Mouse (Mus musculus): Measurements from ENCODE around the gene Lims1. TPM values are rescaled to one million over a fixed set of nuclear protein-coding genes. Genes with fewer than 3 reads are reported as not detected.

Lims1 gene
- polyA plus RNA-seq, 1 experiment = 20.9 TPM

DNA sequence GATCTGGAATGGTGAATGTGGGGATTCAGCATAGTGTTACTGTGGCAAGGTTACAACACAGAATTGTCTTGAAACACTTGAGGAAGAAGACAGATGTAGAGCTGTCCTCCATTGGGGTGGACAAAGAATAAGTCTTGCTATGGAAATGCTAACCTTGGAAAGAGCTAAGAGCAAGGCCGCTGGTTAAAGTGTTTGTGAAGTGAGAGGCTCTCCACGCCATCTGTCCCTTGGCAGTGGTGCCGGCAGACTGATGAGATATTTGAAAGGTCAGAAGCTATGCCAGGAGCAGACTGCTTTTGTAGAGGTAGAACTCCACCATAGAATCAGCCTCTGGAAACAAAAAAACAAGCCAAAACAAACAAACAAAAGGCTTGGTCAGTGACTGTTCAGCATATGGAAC, 73.3 kb downstream of the Lims1 start:
- H3K79me3 ChIP-seq (ENCODE audit: low read depth) = peaks cover 53% of the 10 kb centered on the region
- TF ChIP-seq CEBPB (IDR thresholded peaks at IDR 0.05; ENCODE audit: low read depth) (no peak), FOSL1 (IDR thresholded peaks at IDR 0.05; ENCODE audit: insufficient read depth, low read length, poor library complexity, severe bottlenecking) (no peak), CTCF (IDR thresholded peaks at IDR 0.05; ENCODE audit: control insufficient read depth, insufficient read depth, insufficient read length) (no peak), MYOG (IDR thresholded peaks at IDR 0.05; ENCODE audit: control insufficient read depth, extremely low read depth, insufficient read length) (no peak), MYOD1 (IDR thresholded peaks at IDR 0.05; ENCODE audit: control insufficient read depth, insufficient read length, low read depth) (no peak), USF1 (IDR thresholded peaks at IDR 0.05; ENCODE audit: low read depth) (no peak)
- H3K4me3 ChIP-seq (ENCODE audit: insufficient read depth, poor library complexity, severe bottlenecking) = no peak overlapping the region
- no peak overlapping the region for H3ac ChIP-seq (ENCODE audit: control insufficient read depth, insufficient read length, low read depth)
- H3K79me2 ChIP-seq (ENCODE audit: control insufficient read depth, insufficient read depth) = peaks cover 87% of the 10 kb centered on the region
- H3K27me3 ChIP-seq (ENCODE audit: control insufficient read depth, insufficient read depth, insufficient read length) = no peaks in the 10 kb centered on the region
- peaks cover 36% of the 10 kb centered on the region for H3K36me3 ChIP-seq (ENCODE audit: control insufficient read depth, insufficient read depth)

DNA sequence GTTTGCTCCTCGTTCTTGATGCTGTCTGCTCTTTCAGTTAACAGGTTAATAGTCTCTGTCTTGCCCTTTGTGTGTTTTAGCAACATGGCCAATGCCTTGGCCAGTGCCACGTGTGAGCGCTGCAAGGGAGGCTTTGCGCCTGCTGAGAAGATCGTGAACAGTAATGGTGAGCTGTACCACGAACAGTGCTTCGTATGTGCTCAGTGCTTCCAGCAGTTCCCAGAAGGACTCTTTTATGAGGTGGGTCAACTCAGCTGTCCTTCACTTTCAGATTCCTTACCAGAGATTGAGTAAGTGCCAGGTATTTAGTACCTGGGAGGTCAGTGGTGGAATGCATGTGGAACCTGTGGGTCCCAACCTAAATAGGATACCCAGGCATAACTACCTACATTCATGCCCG, 75.7 kb downstream of the Lims1 start:
- no peak overlapping the region for H3K4me3 ChIP-seq (ENCODE audit: insufficient read depth, poor library complexity, severe bottlenecking)
- no peak overlapping the region for H3ac ChIP-seq (ENCODE audit: control insufficient read depth, insufficient read length, low read depth)
- no peak for TF ChIP-seq USF1 (IDR thresholded peaks at IDR 0.05; ENCODE audit: low read depth)
- TF ChIP-seq MAX (IDR thresholded peaks at IDR 0.05) = no peak
- TF ChIP-seq MYOD1 (IDR thresholded peaks at IDR 0.05; ENCODE audit: control insufficient read depth, insufficient read length, low read depth) = no peak
- no peak for TF ChIP-seq MYOG (IDR thresholded peaks at IDR 0.05; ENCODE audit: control insufficient read depth, extremely low read depth, insufficient read length)
- no peaks in the 10 kb centered on the region for H3K27me3 ChIP-seq (ENCODE audit: control insufficient read depth, insufficient read depth, insufficient read length)
- peaks cover 60% of the 10 kb centered on the region for H3K36me3 ChIP-seq (ENCODE audit: control insufficient read depth, insufficient read depth)
- H3K79me3 ChIP-seq (ENCODE audit: low read depth) = peaks cover 31% of the 10 kb centered on the region
- peaks cover 63% of the 10 kb centered on the region for H3K79me2 ChIP-seq (ENCODE audit: control insufficient read depth, insufficient read depth)

DNA sequence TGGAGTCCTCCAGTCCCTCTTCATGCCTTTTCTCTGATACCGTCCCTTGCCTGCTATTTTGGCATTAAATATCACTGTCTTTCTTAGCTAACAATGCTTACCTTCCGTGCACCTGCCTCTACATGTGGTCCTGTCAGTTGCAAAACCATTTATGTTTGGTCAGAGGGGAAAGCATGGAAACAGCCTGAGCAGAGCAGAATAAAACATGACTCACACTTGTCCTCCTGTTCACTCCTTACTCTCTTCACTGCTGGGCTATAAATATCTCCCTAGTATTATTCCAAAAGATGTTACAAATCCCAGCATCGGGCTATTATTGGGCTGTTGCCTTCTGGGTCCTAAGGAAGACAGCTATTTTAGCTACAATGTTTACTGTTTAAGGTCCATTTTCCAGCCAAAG, 78.6 kb downstream of the Lims1 start:
- Histone ChIP-seq H3K79me2 (ENCODE audit: control insufficient read depth, insufficient read depth) (peaks cover 58% of the 10 kb centered on the region), H3K36me3 (ENCODE audit: control insufficient read depth, insufficient read depth) (peaks cover 83% of the 10 kb centered on the region), H3ac (ENCODE audit: control insufficient read depth, insufficient read length, low read depth) (no peak overlapping the region), H3K79me3 (ENCODE audit: low read depth) (peaks cover 22% of the 10 kb centered on the region), H3K4me3 (ENCODE audit: insufficient read depth, poor library complexity, severe bottlenecking) (no peak overlapping the region), H3K27me3 (ENCODE audit: control insufficient read depth, insufficient read depth, insufficient read length) (no peaks in the 10 kb centered on the region)
- no peak for TF ChIP-seq MYOD1 (IDR thresholded peaks at IDR 0.05; ENCODE audit: control insufficient read depth, insufficient read length, low read depth)
- no peak for TF ChIP-seq USF1 (IDR thresholded peaks at IDR 0.05; ENCODE audit: low read depth)
- no peak for TF ChIP-seq CTCF (IDR thresholded peaks at IDR 0.05; ENCODE audit: control insufficient read depth, insufficient read depth, insufficient read length)
- no peak for TF ChIP-seq MYOG (IDR thresholded peaks at IDR 0.05; ENCODE audit: control insufficient read depth, extremely low read depth, insufficient read length)
- no peak for TF ChIP-seq MAX (IDR thresholded peaks at IDR 0.05)
- TF ChIP-seq CEBPB (IDR thresholded peaks at IDR 0.05; ENCODE audit: low read depth) = no peak
- no peak for TF ChIP-seq FOSL1 (IDR thresholded peaks at IDR 0.05; ENCODE audit: insufficient read depth, low read length, poor library complexity, severe bottlenecking)

DNA sequence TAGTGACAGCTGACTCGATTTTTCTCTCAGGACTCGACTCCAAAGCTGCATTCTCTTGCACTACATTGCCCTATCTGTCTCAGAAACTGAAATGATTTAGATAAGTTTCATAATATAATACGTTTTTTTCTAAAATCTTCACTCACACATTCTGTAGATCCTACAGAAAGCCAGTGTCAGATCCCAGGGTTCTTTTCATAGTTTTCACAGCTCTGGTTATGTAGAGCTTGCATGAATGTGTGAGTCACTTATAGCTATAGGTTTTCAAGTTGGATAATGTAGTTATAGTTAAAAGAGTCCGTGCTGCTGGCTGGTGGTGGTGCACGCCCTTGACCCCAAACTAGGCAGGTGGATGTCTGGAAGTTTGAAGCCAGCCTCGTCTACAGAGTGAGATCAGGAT, 81.4 kb downstream of the Lims1 start:
- Histone ChIP-seq H3K36me3 (ENCODE audit: control insufficient read depth, insufficient read depth) (peaks cover 89% of the 10 kb centered on the region), H3K27me3 (ENCODE audit: control insufficient read depth, insufficient read depth, insufficient read length) (no peaks in the 10 kb centered on the region), H3K79me2 (ENCODE audit: control insufficient read depth, insufficient read depth) (peaks cover 46% of the 10 kb centered on the region), H3K79me3 (ENCODE audit: low read depth) (peaks cover 9% of the 10 kb centered on the region), H3ac (ENCODE audit: control insufficient read depth, insufficient read length, low read depth) (no peak overlapping the region), H3K4me3 (ENCODE audit: insufficient read depth, poor library complexity, severe bottlenecking) (no peak overlapping the region)
- TF ChIP-seq MAX (IDR thresholded peaks at IDR 0.05) (no peak), MYOG (IDR thresholded peaks at IDR 0.05; ENCODE audit: control insufficient read depth, extremely low read depth, insufficient read length) (no peak), FOSL1 (IDR thresholded peaks at IDR 0.05; ENCODE audit: insufficient read depth, low read length, poor library complexity, severe bottlenecking) (no peak), CTCF (IDR thresholded peaks at IDR 0.05; ENCODE audit: control insufficient read depth, insufficient read depth, insufficient read length) (no peak), CEBPB (IDR thresholded peaks at IDR 0.05; ENCODE audit: low read depth) (no peak), USF1 (IDR thresholded peaks at IDR 0.05; ENCODE audit: low read depth) (no peak), MYOD1 (IDR thresholded peaks at IDR 0.05; ENCODE audit: control insufficient read depth, insufficient read length, low read depth) (no peak)

DNA sequence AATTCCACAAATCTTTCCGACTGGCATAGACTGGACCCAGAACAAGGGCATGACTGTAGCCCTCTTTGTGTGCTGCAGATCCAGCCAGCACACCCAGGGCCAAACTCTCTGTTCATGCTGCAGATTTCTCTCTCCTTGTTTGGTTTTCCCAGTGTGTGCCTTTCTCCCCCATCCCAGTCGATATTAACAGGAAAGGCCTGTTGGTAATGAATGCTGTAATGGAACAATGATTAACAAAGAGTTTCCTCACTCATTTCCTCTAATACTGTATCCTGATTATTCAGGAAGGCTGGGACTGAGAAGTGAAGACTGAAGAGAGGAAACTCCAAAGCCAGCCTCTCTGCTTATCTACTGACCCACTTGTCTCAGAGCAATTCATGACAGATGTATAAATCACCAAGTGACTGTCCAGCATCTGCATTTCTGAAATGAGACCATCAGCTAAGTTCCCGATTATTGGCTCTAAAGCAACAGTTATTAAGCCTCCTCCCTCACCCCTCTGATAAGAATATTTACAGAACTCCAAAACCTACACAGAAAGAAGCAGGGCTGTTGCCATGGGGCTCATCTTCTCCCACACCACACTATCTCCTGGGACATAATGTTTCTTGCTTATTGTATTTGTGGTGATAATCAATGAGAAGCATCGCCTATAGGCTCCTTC, 82.2 kb downstream of the Lims1 start:
- peaks cover 42% of the 10 kb centered on the region for H3K79me2 ChIP-seq (ENCODE audit: control insufficient read depth, insufficient read depth)
- peaks cover 92% of the 10 kb centered on the region for H3K36me3 ChIP-seq (ENCODE audit: control insufficient read depth, insufficient read depth)
- no peak overlapping the region for H3ac ChIP-seq (ENCODE audit: control insufficient read depth, insufficient read length, low read depth)
- no peak overlapping the region for H3K4me3 ChIP-seq (ENCODE audit: insufficient read depth, poor library complexity, severe bottlenecking)
- TF ChIP-seq MYOG (IDR thresholded peaks at IDR 0.05; ENCODE audit: control insufficient read depth, extremely low read depth, insufficient read length) (no peak), CTCF (IDR thresholded peaks at IDR 0.05; ENCODE audit: control insufficient read depth, insufficient read depth, insufficient read length) (no peak), MYOD1 (IDR thresholded peaks at IDR 0.05; ENCODE audit: control insufficient read depth, insufficient read length, low read depth) (no peak), CEBPB (IDR thresholded peaks at IDR 0.05; ENCODE audit: low read depth) (no peak), FOSL1 (IDR thresholded peaks at IDR 0.05; ENCODE audit: insufficient read depth, low read length, poor library complexity, severe bottlenecking) (no peak), USF1 (IDR thresholded peaks at IDR 0.05; ENCODE audit: low read depth) (no peak), MAX (IDR thresholded peaks at IDR 0.05) (no peak)
- no peaks in the 10 kb centered on the region for H3K27me3 ChIP-seq (ENCODE audit: control insufficient read depth, insufficient read depth, insufficient read length)
- peaks cover 9% of the 10 kb centered on the region for H3K79me3 ChIP-seq (ENCODE audit: low read depth)

DNA sequence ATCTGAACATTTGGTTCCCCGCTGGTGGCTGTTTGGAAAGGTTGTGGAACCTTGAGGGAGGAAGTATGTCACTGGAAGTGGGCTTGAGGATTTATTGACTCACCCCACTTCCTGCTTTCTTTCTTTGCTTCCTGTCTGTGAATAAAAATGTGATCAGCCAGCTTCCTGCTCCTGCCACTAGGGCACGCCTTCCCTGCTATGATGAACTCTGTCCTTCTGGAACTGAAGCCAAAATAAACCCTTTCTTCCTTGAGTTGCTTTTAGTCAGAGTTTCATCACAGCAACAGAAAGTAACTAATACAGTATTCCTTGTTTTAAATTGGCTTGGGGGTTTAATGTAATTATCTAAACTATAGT, 82.7 kb downstream of the Lims1 start:
- Histone ChIP-seq H3K27me3 (ENCODE audit: control insufficient read depth, insufficient read depth, insufficient read length) (no peaks in the 10 kb centered on the region), H3ac (ENCODE audit: control insufficient read depth, insufficient read length, low read depth) (no peak overlapping the region), H3K79me3 (ENCODE audit: low read depth) (peaks cover 9% of the 10 kb centered on the region), H3K4me3 (ENCODE audit: insufficient read depth, poor library complexity, severe bottlenecking) (no peak overlapping the region), H3K79me2 (ENCODE audit: control insufficient read depth, insufficient read depth) (peaks cover 38% of the 10 kb centered on the region), H3K36me3 (ENCODE audit: control insufficient read depth, insufficient read depth) (peaks cover 95% of the 10 kb centered on the region)
- no peak for TF ChIP-seq CTCF (IDR thresholded peaks at IDR 0.05; ENCODE audit: control insufficient read depth, insufficient read depth, insufficient read length)
- no peak for TF ChIP-seq CEBPB (IDR thresholded peaks at IDR 0.05; ENCODE audit: low read depth)
- no peak for TF ChIP-seq USF1 (IDR thresholded peaks at IDR 0.05; ENCODE audit: low read depth)
- no peak for TF ChIP-seq MYOD1 (IDR thresholded peaks at IDR 0.05; ENCODE audit: control insufficient read depth, insufficient read length, low read depth)
- TF ChIP-seq MAX (IDR thresholded peaks at IDR 0.05) = no peak
- no peak for TF ChIP-seq FOSL1 (IDR thresholded peaks at IDR 0.05; ENCODE audit: insufficient read depth, low read length, poor library complexity, severe bottlenecking)
- TF ChIP-seq MYOG (IDR thresholded peaks at IDR 0.05; ENCODE audit: control insufficient read depth, extremely low read depth, insufficient read length) = no peak
